Mouse (Mus musculus) forebrain, embryonic 16.5 days (tissue): ENCODE measurements around the gene Lrrc10b. TPM values are rescaled to one million over a fixed set of nuclear protein-coding genes. Genes with fewer than 3 reads are reported as not detected.

ENCODE experiments used
- ATAC-seq: fragments of 200-750 bp; cut with Nextera tagmentation; 2 replicates; pipeline ENCODE4 v1.8.0; 2017; ENCODE audit warnings: mild to moderate bottlenecking, moderate library complexity
- H3K27ac ChIP-seq: fragments of 300-500 bp; sonication (generic); 2 replicates; pipeline ENCODE4 v1.5.1; 2014; ENCODE audit warnings: low read length, control low read depth
- H3K27me3 ChIP-seq: fragments of 300-500 bp; sonication (generic); replicated peaks from 2 replicates; pipeline ENCODE4 v1.6.1; 2014; ENCODE audit warnings: low read length; ENCODE audit not compliant: control insufficient read depth, insufficient read depth
- H3K36me3 ChIP-seq: fragments of 300-500 bp; sonication (generic); 2 replicates; pipeline ENCODE4 v1.6.1; 2014; ENCODE audit not compliant: control insufficient read depth, insufficient read depth
- H3K4me1 ChIP-seq: fragments of 300-500 bp; sonication (generic); replicated peaks from 2 replicates; pipeline ENCODE4 v1.6.1; 2014; ENCODE audit warnings: low read length; ENCODE audit not compliant: control insufficient read depth, insufficient read depth
- H3K4me2 ChIP-seq: fragments of 300-500 bp; sonication (generic); 2 replicates; pipeline ENCODE4 v1.6.1; 2014; ENCODE audit warnings: mild to moderate bottlenecking, low read length, control low read depth
- H3K4me3 ChIP-seq: fragments of 300-500 bp; sonication (generic); replicated peaks from 2 replicates; pipeline ENCODE4 v1.5.1; 2014; ENCODE audit warnings: mild to moderate bottlenecking, low read length, control low read depth
- H3K9ac ChIP-seq: fragments of 300-500 bp; sonication (generic); replicated peaks from 2 replicates; pipeline ENCODE4 v1.6.1; 2014; ENCODE audit warnings: low read depth, low read length, control low read depth
- H3K9me3 ChIP-seq: fragments of 300-500 bp; sonication (generic); 2 replicates; pipeline ENCODE4 v1.6.1; 2016; ENCODE audit warnings: low read length; ENCODE audit not compliant: control insufficient read depth
- WGBS: fragments of 180-500 bp; shearing (Covaris S2); extraction: QIAGEN DNeasy Blood & Tissue Kit; methylation state at CpG from one replicate; pipeline ENCODE4 v1.1.7; 2014; 5-methylcytosine and 5-hydroxymethylcytosine counted together
- polyA plus RNA-seq: library from polyadenylated mRNA; unstranded; fragments of >200 nt; fragmentation: Nextera tagmentation; extraction: Ambion mirVana; gene quantifications from 2 replicates; pipeline ENCODE4 v1.2.1, GENCODE M21; 2015

Lrrc10b gene
- polyA plus RNA-seq, 1 experiment from 2014 or later = 0.99 TPM

DNA sequence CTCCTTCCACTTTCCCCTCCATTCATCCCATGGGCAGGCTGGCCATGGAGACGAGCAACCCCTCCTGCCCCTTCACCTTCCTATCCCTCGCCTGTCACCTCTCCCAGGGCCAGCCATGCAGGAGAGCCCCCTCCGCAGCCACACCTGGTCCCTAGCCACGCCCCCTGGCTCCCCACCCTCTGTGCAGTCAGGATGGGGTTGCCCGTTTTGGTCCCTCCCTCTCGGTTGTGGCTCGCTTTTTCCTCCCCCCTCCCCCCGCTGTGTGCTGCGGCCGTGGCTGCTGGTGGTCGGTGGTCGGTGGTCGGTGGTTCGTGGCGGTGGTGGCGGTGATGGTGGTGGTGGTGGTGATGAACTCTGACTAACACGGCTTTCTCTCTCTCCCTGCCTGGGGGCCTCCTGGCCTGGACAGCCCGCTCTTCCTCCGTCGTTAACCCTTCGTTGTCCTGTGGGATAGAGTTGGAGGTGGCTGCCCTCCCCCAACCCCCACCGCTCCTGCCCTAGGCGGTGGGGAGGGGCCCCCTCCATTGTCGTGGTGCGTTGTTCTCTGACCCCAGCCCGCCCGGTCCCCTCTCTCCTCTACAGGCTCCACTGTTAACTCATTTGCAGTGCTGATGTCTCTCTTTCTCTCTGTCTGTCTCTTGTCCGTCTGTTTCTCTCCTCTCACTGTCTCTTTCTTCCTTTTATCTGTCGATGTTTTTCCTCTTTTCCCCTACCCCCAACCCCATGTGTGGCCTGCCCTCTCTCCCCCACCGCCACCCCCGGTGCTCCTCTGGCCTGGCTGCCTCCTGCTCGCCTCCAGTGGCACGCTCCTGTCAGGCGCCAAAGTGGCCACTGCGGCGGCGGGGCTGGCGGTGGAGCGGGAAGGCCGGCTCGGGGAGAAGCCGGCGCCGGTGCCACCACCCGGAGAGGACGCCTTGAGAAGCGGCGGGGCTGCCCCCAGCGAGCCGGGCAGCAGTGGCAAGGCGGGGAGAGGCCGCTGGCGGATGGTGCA lies 35.0 kb downstream of the Lrrc10b start:
- peak overlapping the region; percentile 36 for H3K4me2 ChIP-seq
- H3K27ac ChIP-seq = no peak overlapping the region
- H3K4me3 ChIP-seq = peak overlapping the region; percentile 20
- no peaks in the 10 kb centered on the region for H3K36me3 ChIP-seq
- no peaks in the 10 kb centered on the region for H3K9me3 ChIP-seq
- H3K4me1 ChIP-seq = peaks cover 6% of the 10 kb centered on the region
- 5% methylated on average over 52 of the region's 53 CpGs for WGBS
- no peaks in the 10 kb centered on the region for H3K27me3 ChIP-seq
- H3K9ac ChIP-seq = no peak overlapping the region; the same call in 1 of the 2 replicates
- peak; percentile 24; the same call in 1 of the 2 replicates for ATAC-seq

DNA sequence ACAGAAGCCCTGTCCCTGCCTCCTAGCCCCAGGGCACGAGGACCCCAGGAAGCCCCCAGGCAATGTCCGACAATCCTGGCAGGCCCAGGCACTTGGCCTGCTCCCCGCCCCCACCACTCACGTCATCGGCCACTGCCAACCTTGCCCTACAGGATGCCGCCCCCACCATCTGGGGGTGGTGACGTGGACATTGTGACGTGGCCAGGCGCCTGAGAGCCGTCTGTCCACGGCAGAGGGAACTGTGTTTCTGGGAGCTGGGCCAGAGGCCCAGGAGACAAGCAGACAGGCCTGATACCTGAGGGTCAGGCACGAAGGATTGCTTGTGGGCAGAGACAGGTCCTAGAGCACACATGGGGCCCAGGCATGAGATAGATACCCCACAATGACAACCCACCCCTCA lies 39.8 kb downstream of the Lrrc10b start:
- no peak overlapping the region for H3K4me3 ChIP-seq
- no peak overlapping the region for H3K4me2 ChIP-seq
- peaks cover 22% of the 10 kb centered on the region for H3K4me1 ChIP-seq
- no peaks in the 10 kb centered on the region for H3K9me3 ChIP-seq
- no peak overlapping the region for H3K27ac ChIP-seq
- no peak overlapping the region for H3K9ac ChIP-seq
- 57% methylated on average over 12 of the region's 12 CpGs for WGBS
- no peak for ATAC-seq
- H3K36me3 ChIP-seq = no peaks in the 10 kb centered on the region
- no peaks in the 10 kb centered on the region for H3K27me3 ChIP-seq

DNA sequence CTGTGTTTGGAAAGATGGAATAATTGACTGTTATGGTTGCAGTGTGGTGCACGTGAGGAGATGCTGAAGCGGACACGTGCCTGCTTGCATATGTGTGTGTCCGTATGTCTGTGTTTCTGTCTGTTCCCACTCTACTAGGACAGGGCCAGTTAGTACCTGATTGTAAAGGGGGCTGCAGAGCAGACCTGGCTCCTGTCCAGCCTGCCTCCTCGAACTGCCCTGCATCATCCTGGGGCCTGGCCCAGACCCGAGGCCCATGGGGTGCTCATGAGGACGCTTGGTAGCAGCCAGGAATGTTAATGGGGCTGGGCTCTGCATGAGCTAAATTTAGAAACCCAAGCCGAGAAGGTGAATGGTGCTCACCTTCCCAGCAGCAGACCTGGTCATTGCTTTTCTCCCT lies 40.4 kb downstream of the Lrrc10b start:
- no peak for ATAC-seq
- WGBS = 43% methylated on average over 8 of the region's 8 CpGs

DNA sequence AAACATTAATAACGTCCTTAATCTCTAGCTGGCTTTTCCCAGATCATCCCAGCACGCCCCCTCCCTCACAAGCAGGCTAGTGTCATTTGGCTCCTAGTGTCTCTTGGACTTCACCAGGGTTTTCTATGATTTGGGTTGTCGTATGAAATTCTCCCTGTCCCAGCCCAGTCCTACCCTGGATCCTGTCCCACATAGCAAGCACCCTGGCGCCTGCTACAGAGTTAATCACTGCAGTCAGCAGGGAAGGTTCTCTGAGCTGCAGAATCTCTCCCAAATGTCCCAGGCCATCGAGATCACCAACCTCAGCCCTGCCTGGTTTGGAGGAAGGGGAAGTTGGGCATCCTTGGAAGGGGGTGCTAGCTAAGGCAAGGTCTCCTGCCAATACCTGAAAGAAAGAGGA lies 41.8 kb downstream of the Lrrc10b start:
- no peaks in the 10 kb centered on the region for H3K27me3 ChIP-seq
- H3K9me3 ChIP-seq = no peaks in the 10 kb centered on the region
- peaks cover 20% of the 10 kb centered on the region for H3K4me1 ChIP-seq
- H3K4me2 ChIP-seq = no peak overlapping the region
- WGBS = 83% methylated on average over 5 of the region's 5 CpGs
- no peak overlapping the region for H3K27ac ChIP-seq
- no peak overlapping the region for H3K4me3 ChIP-seq
- no peak for ATAC-seq
- no peaks in the 10 kb centered on the region for H3K36me3 ChIP-seq
- no peak overlapping the region for H3K9ac ChIP-seq

More for the DNA sequence above, 40.4 kb downstream of the Lrrc10b start:
- Histone ChIP-seq H3K4me1 (peaks cover 20% of the 10 kb centered on the region), H3K9me3 (no peaks in the 10 kb centered on the region), H3K27me3 (no peaks in the 10 kb centered on the region), H3K4me2 (no peak overlapping the region), H3K27ac (no peak overlapping the region), H3K4me3 (no peak overlapping the region), H3K36me3 (no peaks in the 10 kb centered on the region), H3K9ac (no peak overlapping the region)

DNA sequence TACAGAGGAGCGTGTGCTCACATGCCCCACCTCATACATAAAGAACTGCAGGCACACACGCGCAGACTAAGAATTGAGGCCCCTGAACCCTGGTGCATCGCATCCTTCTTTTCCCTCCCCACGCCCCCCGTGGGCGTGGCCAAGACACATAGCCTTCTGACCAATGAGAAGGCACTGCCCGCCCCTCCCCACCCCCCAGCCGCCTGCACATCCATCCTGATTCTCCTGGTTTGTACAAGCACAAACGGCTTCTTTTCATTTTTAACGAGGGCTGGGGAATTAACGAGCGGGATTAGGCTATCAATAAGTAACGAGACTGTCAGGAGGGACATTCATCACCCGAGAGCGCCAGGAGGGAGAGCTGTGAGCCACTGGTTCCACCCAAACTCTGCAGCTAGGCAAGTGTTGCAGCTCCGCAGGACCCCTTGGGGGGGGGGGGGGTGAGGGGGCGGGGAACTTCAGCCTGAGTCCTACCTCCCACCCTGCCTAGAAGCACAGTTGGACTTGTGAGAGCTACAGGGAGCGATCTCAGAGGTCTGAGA lies 43.5 kb downstream of the Lrrc10b start:
- H3K9ac ChIP-seq = peak overlapping the region; percentile 57
- no peaks in the 10 kb centered on the region for H3K36me3 ChIP-seq
- peak overlapping the region; percentile 59 for H3K4me2 ChIP-seq
- H3K27me3 ChIP-seq = no peaks in the 10 kb centered on the region
- H3K4me3 ChIP-seq = peak overlapping the region; percentile 41
- no peak overlapping the region; the same call in 1 of the 2 replicates for H3K27ac ChIP-seq
- H3K9me3 ChIP-seq = no peaks in the 10 kb centered on the region
- peaks cover 20% of the 10 kb centered on the region for H3K4me1 ChIP-seq
- ATAC-seq = peak; percentile 90
- under 1% methylated on average over 19 of the region's 19 CpGs for WGBS

Other genes starting within 250 kb of the Lrrc10b start
- 0.29 and 0.30 TPM in 2 replicates for gene Myrf, start 216.7 kb downstream of the Lrrc10b start, polyA plus RNA-seq
- 8.1 and 8.4 TPM in 2 replicates for gene Dagla, start 152.6 kb downstream of the Lrrc10b start, polyA plus RNA-seq
- 6.9 and 9.7 TPM in 2 replicates for gene Syt7, start 68.4 kb downstream of the Lrrc10b start, polyA plus RNA-seq
- gene Ppp1r32, start 25.5 kb upstream of the Lrrc10b start, polyA plus RNA-seq = 1.7 and 2.1 TPM in 2 replicates
- gene Cpsf7, start 67.8 kb upstream of the Lrrc10b start, polyA plus RNA-seq = 58.4 and 59.3 TPM in 2 replicates
- gene Sdhaf2, start 68.7 kb upstream of the Lrrc10b start, polyA plus RNA-seq = 66.2 and 68.6 TPM in 2 replicates
- gene Tmem216, start 98.8 kb upstream of the Lrrc10b start, polyA plus RNA-seq = 47.0 and 49.5 TPM in 2 replicates
- gene Cyb561a3, start 119.7 kb upstream of the Lrrc10b start, polyA plus RNA-seq = 21.0 and 22.6 TPM in 2 replicates
- 33.9 and 37.5 TPM in 2 replicates for gene Tmem138, start 119.9 kb upstream of the Lrrc10b start, polyA plus RNA-seq
- 277 and 292 TPM in 2 replicates for gene Ddb1, start 147.9 kb upstream of the Lrrc10b start, polyA plus RNA-seq
- gene Tkfc, start 148.2 kb upstream of the Lrrc10b start, polyA plus RNA-seq = 24.9 and 27.1 TPM in 2 replicates
- 0.30 and 0.81 TPM in 2 replicates for gene Vwce, start 176.7 kb upstream of the Lrrc10b start, polyA plus RNA-seq
- gene Pga5, start 220.6 kb upstream of the Lrrc10b start, polyA plus RNA-seq = not detected in 2 replicates
- gene Vps37c, start 231.3 kb upstream of the Lrrc10b start, polyA plus RNA-seq = 38.3 and 40.5 TPM in 2 replicates